Mouse (Mus musculus) CH12.LX (cell line): ENCODE results near the gene Kansl1l.

Experiments
- CHD1 ChIP-seq: IDR thresholded peaks from 2 replicates; pipeline ENCODE4 v1.6.1; 2012; ENCODE audit warnings: low read depth, low read length, improper control_type of control experiment, inconsistent platforms
- CTCF ChIP-seq, 2 experiments: IDR thresholded peaks in 1 of 2; conservative IDR thresholded peaks in 1 of 2; 2 replicates each; pipeline ENCODE4 v1.5.1; 2011 to 2012; ENCODE audit warnings: low read depth in 2 of 2, low read length in 2 of 2, improper control_type of control experiment in 1 of 2, inconsistent platforms in 1 of 2, mild to moderate bottlenecking in 1 of 2, moderate library complexity in 1 of 2
- EP300 ChIP-seq: IDR thresholded peaks from 2 replicates; pipeline ENCODE4 v1.6.1; 2011; ENCODE audit warnings: low read length, improper control_type of control experiment
- ETS1 ChIP-seq: conservative IDR thresholded peaks from 2 replicates; pipeline ENCODE4 v1.6.1; 2012; ENCODE audit warnings: low read depth, mild to moderate bottlenecking, inconsistent platforms, low read length, improper control_type of control experiment, moderate library complexity
- KAT2A ChIP-seq: IDR thresholded peaks from 2 replicates; pipeline ENCODE4 v1.6.1; 2012; ENCODE audit warnings: low read length, improper control_type of control experiment, inconsistent platforms; ENCODE audit not compliant: insufficient replicate concordance
- MAFK ChIP-seq: IDR thresholded peaks from 2 replicates; pipeline ENCODE4 v1.6.1; 2011; ENCODE audit warnings: low read length, improper control_type of control experiment; ENCODE audit not compliant: insufficient replicate concordance
- MAX ChIP-seq: IDR thresholded peaks from 2 replicates; pipeline ENCODE4 v1.6.1; 2011; ENCODE audit warnings: low read length, improper control_type of control experiment
- POLR2A ChIP-seq: IDR thresholded peaks from 2 replicates; pipeline ENCODE4 v1.6.1; 2011; ENCODE audit warnings: low read depth, mild to moderate bottlenecking, improper control_type of control experiment, low read length
- POLR2AphosphoS2 ChIP-seq: IDR thresholded peaks from 2 replicates; pipeline ENCODE4 v1.6.1; 2011; ENCODE audit warnings: low read depth, low read length, improper control_type of control experiment
- RAD21 ChIP-seq: IDR thresholded peaks from 2 replicates; pipeline ENCODE4 v1.6.1; 2011; ENCODE audit warnings: low read depth, mild to moderate bottlenecking, low read length, improper control_type of control experiment, moderate library complexity
- USF2 ChIP-seq: conservative IDR thresholded peaks from 2 replicates; pipeline ENCODE4 v1.6.1; 2011; ENCODE audit warnings: low read depth, low read length, improper control_type of control experiment
- ZC3H11A ChIP-seq: IDR thresholded peaks from 2 replicates; pipeline ENCODE4 v1.6.1; 2012; ENCODE audit warnings: low read depth, mild to moderate bottlenecking, inconsistent platforms, low read length, improper control_type of control experiment

- TF ChIP-seq EP300 (no peak), ETS1 (no peak), POLR2A (no peak), CTCF (conservative IDR thresholded peaks at IDR 0.05 in 1 of 2, IDR thresholded peaks at IDR 0.05 in 1 of 2; ENCODE audit: low read depth in 2 of 2, low read length in 2 of 2) (peak; percentile 23 to 57), KAT2A (no peak), USF2 (no peak), RAD21 (no peak; the same call in 1 of the 2 replicates), MAFK (no peak), ZC3H11A (no peak), MAX (no peak), POLR2AphosphoS2 (no peak), CHD1 (no peak)
Measured at GRCm38 (mm10) chr1:66847506-66847905, 30.1 kb upstream of the Kansl1l start.
